Mouse (Mus musculus) myocyte (in vitro differentiated cells): ENCODE measurements around the gene Aatf. TPM values are rescaled to one million over a fixed set of nuclear protein-coding genes. Genes with fewer than 3 reads are reported as not detected.

ENCODE experiments used
- H3K27me3 ChIP-seq: one replicate; pipeline ENCODE4 v1.6.1; 2011; ENCODE audit not compliant: control insufficient read depth, insufficient read depth, insufficient read length
- H3K36me3 ChIP-seq: one replicate; pipeline ENCODE4 v1.6.1; 2011; ENCODE audit not compliant: control insufficient read depth, insufficient read depth
- H3K4me2 ChIP-seq: one replicate; pipeline ENCODE4 v1.6.1; 2011; ENCODE audit warnings: low read depth, control low read depth
- H3K4me3 ChIP-seq: one replicate; pipeline ENCODE4 v1.5.1; 2011; ENCODE audit warnings: mild to moderate bottlenecking, control low read depth, moderate library complexity
- H3K79me2 ChIP-seq: one replicate; pipeline ENCODE4 v1.6.1; 2011; ENCODE audit not compliant: control insufficient read depth, insufficient read depth
- H3ac ChIP-seq: one replicate; pipeline ENCODE4 v1.6.1; 2011; ENCODE audit not compliant: control insufficient read depth, insufficient read length
- MAX ChIP-seq: IDR thresholded peaks from one replicate; pipeline ENCODE4 v1.6.1; 2011; ENCODE audit warnings: low read depth, mild to moderate bottlenecking, control low read depth
- MYOD1 ChIP-seq, 3 experiments: IDR thresholded peaks; one replicate each; pipeline ENCODE4 v1.6.1; 2011; ENCODE audit warnings: control low read depth in 2 of 3, low read depth in 2 of 3, mild to moderate bottlenecking in 2 of 3, moderate library complexity in 1 of 3; ENCODE audit not compliant: insufficient read length in 2 of 3, control insufficient read depth in 1 of 3
- TCF12 ChIP-seq: IDR thresholded peaks from one replicate; pipeline ENCODE4 v1.6.1; 2011; ENCODE audit warnings: mild to moderate bottlenecking, control low read depth; ENCODE audit not compliant: poor library complexity, insufficient read depth, severe bottlenecking
- polyA plus RNA-seq: library from polyadenylated mRNA; unstranded; fragments of >200 nt; fragmentation: generic; extraction: Trizol; gene quantifications from one replicate; pipeline ENCODE4 v1.2.1, GENCODE M21; 2012; ENCODE audit warnings: missing spikeins

The Aatf gene
- polyA plus RNA-seq, 1 experiment, result 34.6 TPM

- no peak for TF ChIP-seq TCF12
- no peak for TF ChIP-seq MAX
- TF ChIP-seq MYOD1 (IDR thresholded peaks at IDR 0.05; ENCODE audit: control insufficient read depth in 1 of 3, insufficient read length in 2 of 3, low read depth in 2 of 3), result peak in 2 of 3 experiments; percentile 7 to 44
- H3K27me3 ChIP-seq, result no peaks in the 10 kb centered on the region
- no peaks in the 10 kb centered on the region for H3K79me2 ChIP-seq
- no peak overlapping the region for H3ac ChIP-seq
- peaks cover 29% of the 10 kb centered on the region for H3K36me3 ChIP-seq
- no peak overlapping the region for H3K4me3 ChIP-seq
- H3K4me2 ChIP-seq, result no peak overlapping the region
Measured at GRCm38 (mm10) chr11:84373122-84373521, 140.2 kb downstream of the Aatf start.

Other genes starting within 250 kb of the Aatf start
- not detected for gene Lhx1, start 12.0 kb upstream of the Aatf start, polyA plus RNA-seq